Mouse (Mus musculus) midbrain, embryonic 13.5 days (tissue): ENCODE measurements around the gene Mkrn1. TPM values are rescaled to one million over a fixed set of nuclear protein-coding genes. Genes with fewer than 3 reads are reported as not detected.
"Not testable (repeated sequence)": the region's sequence is repeated elsewhere in the genome, so short reads cannot be mapped to it uniquely, and the experiment has no call there.

Experiments used
- ATAC-seq: fragments of 200-750 bp; cut with Nextera tagmentation; 2 replicates; pipeline ENCODE4 v1.8.0; 2017; ENCODE audit warnings: mild to moderate bottlenecking, moderate TSS enrichment, moderate library complexity
- H3K27ac ChIP-seq: fragments of 300-500 bp; sonication (generic); 2 replicates; pipeline ENCODE4 v1.5.1; 2015; ENCODE audit warnings: inconsistent platforms, mild to moderate bottlenecking, moderate library complexity
- H3K27me3 ChIP-seq: fragments of 300-500 bp; sonication (generic); 2 replicates; pipeline ENCODE4 v1.6.1; 2015; ENCODE audit warnings: mild to moderate bottlenecking, inconsistent platforms
- H3K36me3 ChIP-seq: fragments of 300-500 bp; sonication (generic); 2 replicates; pipeline ENCODE4 v1.6.1; 2015; ENCODE audit warnings: mild to moderate bottlenecking, inconsistent platforms
- H3K4me1 ChIP-seq: fragments of 300-500 bp; sonication (generic); replicated peaks from 2 replicates; pipeline ENCODE4 v1.6.1; 2015; ENCODE audit warnings: inconsistent platforms
- H3K4me2 ChIP-seq: fragments of 300-500 bp; sonication (generic); replicated peaks from 2 replicates; pipeline ENCODE4 v1.6.1; 2015; ENCODE audit warnings: moderate library complexity, mild to moderate bottlenecking, inconsistent platforms
- H3K4me3 ChIP-seq: fragments of 300-500 bp; sonication (generic); replicated peaks from 2 replicates; pipeline ENCODE4 v1.5.1; 2015; ENCODE audit warnings: mild to moderate bottlenecking, inconsistent platforms
- H3K9ac ChIP-seq: fragments of 300-500 bp; sonication (generic); replicated peaks from 2 replicates; pipeline ENCODE4 v1.6.1; 2015; ENCODE audit warnings: mild to moderate bottlenecking, inconsistent platforms
- H3K9me3 ChIP-seq: fragments of 300-500 bp; sonication (generic); 2 replicates; pipeline ENCODE4 v1.6.1; 2016; ENCODE audit warnings: mild to moderate bottlenecking, inconsistent platforms
- WGBS: fragments of 180-500 bp; shearing (Covaris S2); methylation state at CpG from one replicate; pipeline ENCODE4 v1.1.7; 2015; 5-methylcytosine and 5-hydroxymethylcytosine counted together
- polyA plus RNA-seq: library from polyadenylated mRNA; unstranded; fragments of >200 nt; fragmentation: Nextera tagmentation; extraction: Ambion mirVana; gene quantifications from 2 replicates; pipeline ENCODE4 v1.2.1, GENCODE M21; 2015

The Mkrn1 gene
- polyA plus RNA-seq, 1 experiment from 2014 or later = 242 TPM

- H3K36me3 ChIP-seq = peaks cover 77% of the 10 kb centered on the region
- H3K4me1 ChIP-seq = no peaks in the 10 kb centered on the region
- no peak overlapping the region for H3K27ac ChIP-seq
- H3K4me3 ChIP-seq = no peak overlapping the region
- no peak overlapping the region for H3K4me2 ChIP-seq
- 93% methylated on average over 9 of the region's 9 CpGs for whole genome bisulfite sequencing
- no peak overlapping the region for H3K9ac ChIP-seq
- H3K27me3 ChIP-seq = no peaks in the 10 kb centered on the region
- no peaks in the 10 kb centered on the region for H3K9me3 ChIP-seq
- no peak for ATAC-seq
These were observed 21.9 kb downstream of the Mkrn1 start for GRCm38 (mm10) chr6:39398342-39398741.

DNA sequence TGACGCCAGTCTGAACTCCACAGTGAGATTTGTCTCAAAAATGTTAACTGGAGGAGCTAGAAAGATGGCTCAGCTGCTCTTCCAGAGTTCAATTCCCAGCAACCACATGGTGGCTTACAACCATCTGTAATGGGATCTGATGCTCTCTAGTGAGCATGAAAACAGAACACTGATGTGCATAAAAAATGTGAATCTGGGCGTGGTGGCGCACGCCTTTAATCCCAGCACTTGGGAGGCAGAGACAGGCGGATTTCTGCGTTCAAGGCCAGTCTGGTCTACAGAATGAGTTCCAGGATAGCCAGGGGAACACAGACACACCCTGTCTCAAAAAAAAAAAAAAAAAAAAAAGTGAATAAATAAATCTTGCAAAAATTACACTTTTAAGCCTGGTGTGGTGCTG lies 23.2 kb downstream of the Mkrn1 start:
- Histone ChIP-seq H3K9ac (no peak overlapping the region), H3K9me3 (no peaks in the 10 kb centered on the region), H3K4me3 (no peak overlapping the region), H3K4me2 (no peak overlapping the region), H3K27ac (no peak overlapping the region), H3K36me3 (peaks cover 73% of the 10 kb centered on the region), H3K27me3 (no peaks in the 10 kb centered on the region), H3K4me1 (no peaks in the 10 kb centered on the region)
- 94% methylated on average over 6 of the region's 6 CpGs for WGBS
- no peak for ATAC-seq

GRCm38 (mm10) chr6:39395916-39396315 lies 24.3 kb downstream of the Mkrn1 start:
- Histone ChIP-seq H3K27ac (no peak overlapping the region), H3K4me1 (no peaks in the 10 kb centered on the region), H3K27me3 (no peaks in the 10 kb centered on the region), H3K36me3 (peaks cover 65% of the 10 kb centered on the region), H3K9me3 (no peaks in the 10 kb centered on the region), H3K4me3 (no peak overlapping the region), H3K9ac (no peak overlapping the region), H3K4me2 (no peak overlapping the region)
- 83% methylated on average over 4 of the region's 4 CpGs for WGBS
- no peak for ATAC-seq

DNA sequence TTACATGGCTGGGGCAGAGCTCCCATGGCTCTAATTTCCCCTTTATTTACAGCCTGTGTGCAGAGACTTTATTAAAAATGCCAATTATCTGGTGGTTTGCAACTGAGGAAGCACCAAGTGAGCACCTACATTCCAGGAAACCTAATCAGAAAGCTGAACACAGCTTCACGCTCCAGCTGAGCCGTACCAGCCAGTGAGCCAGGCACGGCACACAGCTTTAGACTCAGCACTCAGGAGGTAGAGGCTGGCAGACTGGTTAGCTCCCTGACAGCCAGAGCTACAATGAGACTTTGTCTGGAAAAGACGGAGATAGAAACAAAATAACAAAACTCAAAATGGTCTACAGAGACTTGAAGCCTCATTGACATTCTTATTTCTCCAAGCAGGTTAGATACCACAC lies 24.8 kb downstream of the Mkrn1 start:
- no peaks in the 10 kb centered on the region for H3K27me3 ChIP-seq
- H3K4me1 ChIP-seq = no peaks in the 10 kb centered on the region
- H3K36me3 ChIP-seq = peaks cover 69% of the 10 kb centered on the region
- no peak overlapping the region for H3K27ac ChIP-seq
- no peaks in the 10 kb centered on the region for H3K9me3 ChIP-seq
- ATAC-seq = no peak
- H3K9ac ChIP-seq = no peak overlapping the region
- H3K4me3 ChIP-seq = no peak overlapping the region
- no peak overlapping the region for H3K4me2 ChIP-seq
- 77% methylated on average over 4 of the region's 4 CpGs for WGBS

- Histone ChIP-seq H3K36me3 (peaks cover 28% of the 10 kb centered on the region), H3K4me2 (no peak overlapping the region), H3K4me1 (no peaks in the 10 kb centered on the region), H3K27ac (no peak overlapping the region), H3K4me3 (no peak overlapping the region), H3K27me3 (no peaks in the 10 kb centered on the region), H3K9ac (no peak overlapping the region), H3K9me3 (no peaks in the 10 kb centered on the region)
- no peak for ATAC-seq
- 95% methylated on average over 2 of the region's 2 CpGs for WGBS
These were observed 30.3 kb downstream of the Mkrn1 start for GRCm38 (mm10) chr6:39389988-39390387.

DNA sequence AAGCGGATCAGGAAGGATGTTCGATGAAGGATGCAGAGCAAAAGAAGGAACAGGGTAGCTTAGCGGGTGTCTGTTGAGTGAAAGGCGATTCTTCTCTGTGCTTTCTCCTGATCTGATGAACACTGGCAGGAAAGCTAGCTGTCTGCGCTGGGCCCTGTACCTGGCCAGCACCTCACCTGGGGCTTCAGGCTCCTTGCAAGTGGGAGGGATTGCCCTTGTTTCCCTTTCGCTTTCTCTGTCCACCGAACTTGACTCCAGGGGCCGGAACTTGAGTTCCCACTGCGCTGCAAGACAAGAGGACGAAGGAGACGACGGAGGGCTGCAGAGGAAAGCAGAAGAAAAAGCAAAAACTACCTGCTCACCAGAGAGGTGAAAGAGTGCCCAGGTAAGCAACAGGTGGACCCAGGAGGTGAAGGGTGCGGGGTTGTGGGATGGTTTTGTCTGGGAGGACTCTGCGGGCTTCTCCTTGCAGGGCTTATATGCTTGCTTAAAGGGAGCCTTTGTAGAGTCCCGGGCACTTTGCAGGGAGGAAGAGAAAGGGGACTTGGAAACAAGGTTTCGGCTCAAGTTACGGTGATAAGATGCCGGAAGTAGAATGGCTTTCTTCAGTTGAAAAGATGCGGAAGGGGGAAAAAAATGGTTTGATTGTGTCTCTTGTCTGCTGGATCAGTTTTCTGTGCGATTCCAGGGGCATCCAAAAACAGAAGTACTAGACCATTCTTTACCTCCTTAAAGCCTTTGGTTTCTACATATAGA lies 39.0 kb downstream of the Mkrn1 start, which contains the start of gene Rab19:
Gene Rab19, plus strand, starts transcription at position 51 of the 756 bp plus-strand sequence.
- Histone ChIP-seq H3K36me3 (no peaks in the 10 kb centered on the region), H3K9me3 (no peaks in the 10 kb centered on the region), H3K27me3 (peaks cover 24% of the 10 kb centered on the region), H3K4me2 (peak within 1 kb of the TSS; percentile 44), H3K4me1 (peaks cover 12% of the 10 kb centered on the region), H3K27ac (no peak within 1 kb of the TSS), H3K9ac (no peak within 1 kb of the TSS), H3K4me3 (peak within 1 kb of the TSS; percentile 21)
- 8% methylated on average over 20 of the region's 20 CpGs for WGBS
- ATAC-seq = no peak

DNA sequence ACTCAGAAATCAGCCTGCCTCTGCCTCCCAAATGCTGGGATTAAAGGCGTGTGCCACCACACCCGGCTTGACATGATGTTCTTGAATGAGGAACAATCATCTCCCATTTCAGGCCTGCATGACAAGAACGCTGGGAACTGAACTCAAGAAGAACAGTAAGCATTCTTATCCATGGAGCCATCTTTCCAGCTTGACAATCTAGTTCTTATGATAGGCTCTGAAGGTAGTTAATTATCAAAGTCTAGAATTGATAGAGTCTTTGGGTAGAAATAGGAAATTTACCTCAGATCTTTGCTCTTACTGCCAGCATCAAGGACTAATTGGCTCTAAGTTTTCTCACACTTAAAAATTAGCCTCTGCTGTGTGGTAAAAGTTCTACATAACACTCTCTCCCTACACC lies 40.0 kb downstream of the Mkrn1 start:
- H3K9ac ChIP-seq = no peak overlapping the region
- H3K9me3 ChIP-seq = no peaks in the 10 kb centered on the region
- 88% methylated on average over 3 of the region's 3 CpGs for WGBS
- no peak overlapping the region for H3K4me2 ChIP-seq
- H3K27ac ChIP-seq = no peak overlapping the region
- ATAC-seq = no peak
- no peak overlapping the region for H3K4me3 ChIP-seq
- no peaks in the 10 kb centered on the region for H3K36me3 ChIP-seq
- peaks cover 24% of the 10 kb centered on the region for H3K27me3 ChIP-seq
- H3K4me1 ChIP-seq = peaks cover 22% of the 10 kb centered on the region

GRCm38 (mm10) chr6:39379749-39380148 lies 40.5 kb downstream of the Mkrn1 start:
- H3K36me3 ChIP-seq = no peaks in the 10 kb centered on the region
- H3K27me3 ChIP-seq = peaks cover 24% of the 10 kb centered on the region
- no peak overlapping the region for H3K9ac ChIP-seq
- no peak overlapping the region for H3K4me2 ChIP-seq
- no peak for ATAC-seq
- no peak overlapping the region for H3K4me3 ChIP-seq
- peaks cover 24% of the 10 kb centered on the region for H3K4me1 ChIP-seq
- H3K9me3 ChIP-seq = no peaks in the 10 kb centered on the region
- WGBS = 86% methylated on average over 8 of the region's 8 CpGs
- no peak overlapping the region for H3K27ac ChIP-seq

DNA sequence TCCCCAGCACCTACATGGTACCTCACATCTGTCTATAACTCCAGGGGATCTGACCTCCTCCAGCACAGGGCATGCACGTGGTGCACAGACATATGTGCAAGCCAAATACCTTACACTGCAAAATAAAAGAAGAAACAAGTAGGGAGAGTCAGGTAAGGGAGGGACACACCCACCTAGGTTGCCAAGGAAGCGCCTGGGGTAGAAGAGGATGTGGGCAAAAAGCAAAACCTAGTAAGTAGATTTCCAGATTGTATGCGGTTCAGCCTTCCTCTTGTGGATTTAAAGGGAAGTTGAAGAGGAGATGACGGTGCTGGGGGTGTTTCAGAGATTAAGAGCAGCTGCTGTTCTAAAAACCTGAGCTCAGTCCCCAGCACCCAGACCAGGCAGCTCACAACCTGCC lies 41.0 kb downstream of the Mkrn1 start:
- peaks cover 24% of the 10 kb centered on the region for H3K4me1 ChIP-seq
- no peak overlapping the region for H3K27ac ChIP-seq
- no peak for ATAC-seq
- no peak overlapping the region for H3K4me3 ChIP-seq
- WGBS = 63% methylated on average over 4 of the region's 4 CpGs
- no peaks in the 10 kb centered on the region for H3K9me3 ChIP-seq
- H3K27me3 ChIP-seq = peaks cover 24% of the 10 kb centered on the region
- H3K4me2 ChIP-seq = no peak overlapping the region
- peaks cover 3% of the 10 kb centered on the region for H3K36me3 ChIP-seq
- no peak overlapping the region for H3K9ac ChIP-seq

GRCm38 (mm10) chr6:39378161-39378835 lies 42.0 kb downstream of the Mkrn1 start:
- not testable (repeated sequence) for H3K4me3 ChIP-seq, H3K9ac ChIP-seq, H3K27ac ChIP-seq, ATAC-seq, H3K36me3 ChIP-seq, H3K4me2 ChIP-seq, H3K9me3 ChIP-seq
- 81% methylated on average over 13 of the region's 13 CpGs for WGBS
- H3K27me3 ChIP-seq = peaks cover 24% of the 10 kb centered on the region
- peaks cover 24% of the 10 kb centered on the region for H3K4me1 ChIP-seq

GRCm38 (mm10) chr6:39377311-39377827 lies 42.9 kb downstream of the Mkrn1 start, which contains the start of gene Slc37a3:
Gene Slc37a3 (minus strand): TSS chr6:39377675.
- Histone ChIP-seq H3K4me3 (peak within 1 kb of the TSS; percentile 91), H3K27ac (peak within 1 kb of the TSS; percentile 54; the same call in 1 of the 2 replicates), H3K9me3 (no peaks in the 10 kb centered on the region), H3K4me1 (peaks cover 30% of the 10 kb centered on the region), H3K9ac (peak within 1 kb of the TSS; percentile 92), H3K27me3 (peaks cover 23% of the 10 kb centered on the region), H3K36me3 (peaks cover 9% of the 10 kb centered on the region), H3K4me2 (peak within 1 kb of the TSS; percentile 72)
- ATAC-seq = peak; percentile 95
- WGBS = under 1% methylated on average over 43 of the region's 43 CpGs

DNA sequence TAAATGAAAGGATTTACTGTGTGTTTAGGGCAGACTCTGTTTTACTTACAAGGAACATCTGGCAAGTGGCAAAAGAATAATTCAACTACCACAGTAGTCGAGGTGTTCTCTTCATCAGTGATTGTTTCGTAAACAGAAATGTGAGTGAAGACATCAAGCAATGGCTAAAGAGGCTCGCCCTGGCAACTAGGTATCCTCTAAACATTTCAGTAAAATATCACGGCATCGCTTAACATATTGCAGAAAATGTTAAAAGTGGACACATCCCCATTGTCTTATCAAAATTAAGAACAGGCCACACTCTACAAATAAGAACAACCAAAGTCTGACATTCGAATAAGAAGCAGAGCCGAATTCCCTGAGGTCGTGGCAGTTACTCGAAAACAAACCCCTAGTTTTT lies 43.5 kb downstream of the Mkrn1 start:
- no peak for ATAC-seq
- peaks cover 17% of the 10 kb centered on the region for H3K27me3 ChIP-seq
- peaks cover 9% of the 10 kb centered on the region for H3K36me3 ChIP-seq
- peak overlapping the region; percentile 91 for H3K4me3 ChIP-seq
- peak overlapping the region; percentile 92 for H3K9ac ChIP-seq
- peak overlapping the region; percentile 72 for H3K4me2 ChIP-seq
- 18% methylated on average over 9 of the region's 9 CpGs for WGBS
- no peak overlapping the region; the same call in 1 of the 2 replicates for H3K27ac ChIP-seq
- peaks cover 30% of the 10 kb centered on the region for H3K4me1 ChIP-seq
- no peaks in the 10 kb centered on the region for H3K9me3 ChIP-seq
